ENCODE assay signal across 13 mouse cellular contexts in the genomic region with DNA sequence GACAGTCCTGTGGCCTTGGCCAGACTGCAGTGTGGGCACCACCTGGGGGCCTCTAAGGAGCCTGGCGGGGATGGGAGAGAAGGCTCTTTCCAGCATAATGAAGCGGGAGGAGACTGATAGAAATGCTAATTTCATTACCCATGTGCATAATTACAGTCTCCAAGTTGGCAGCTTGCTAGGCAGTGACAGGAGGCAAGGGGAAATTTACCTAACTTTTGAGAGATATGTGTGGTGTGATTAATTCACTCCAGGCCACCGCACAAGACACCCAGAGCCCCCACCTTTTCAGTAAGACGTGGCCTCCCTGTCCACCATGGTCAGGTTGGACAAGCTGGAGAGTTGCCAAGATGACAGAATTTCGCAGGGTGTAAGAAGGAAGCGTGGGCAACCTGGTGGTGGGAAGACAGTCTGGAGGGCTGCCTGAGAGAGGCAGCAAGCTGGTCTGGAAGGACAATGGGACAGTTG. TPM values are rescaled to one million over a fixed set of nuclear protein-coding genes. Genes with fewer than 3 reads are reported as not detected.
A peak's percentile ranks its signal among the peaks of the same experiment; 100 is the strongest.
DNase-seq lines count a peak whose midpoint lies in the region; ATAC-seq lines count a peak whose summit lies in the region.
"Had no signal": no experiment of that assay in that cellular context is flagged by ENCODE, and none has a peak within 500 bp of the region (broad histone marks: within the 10 kb centered on the region; RNA-seq: fewer than 3 reads in every experiment).

No protein-coding gene starts in this region.

- H3K9me3 ChIP-seq in forebrain, embryonic 15.5 days = no peaks in the 10 kb centered on the region
- H3K9me3 ChIP-seq: liver, embryonic 13.5 days had no signal

- H3K36me3 ChIP-seq in forebrain, embryonic 15.5 days = no peaks in the 10 kb centered on the region
- H3K36me3 ChIP-seq: liver, embryonic 13.5 days had no signal

- H3K27ac ChIP-seq in forebrain, embryonic 15.5 days (replicated peaks) = peak overlapping the region; percentile 86
- H3K27ac ChIP-seq: liver, embryonic 13.5 days; macrophage had no signal

- 0 out of 2 replicates have a peak overlapping the region, but pooled peaks have one; percentile 8 for H3K4me2 ChIP-seq in forebrain, embryonic 15.5 days (replicated peaks)
- H3K4me2 ChIP-seq: liver, embryonic 13.5 days had no signal

- H3K27me3 ChIP-seq in forebrain, embryonic 15.5 days = no peaks in the 10 kb centered on the region
- H3K27me3 ChIP-seq: liver, embryonic 13.5 days had no signal

- no peak overlapping the region for H3K9ac ChIP-seq in forebrain, embryonic 15.5 days (replicated peaks)
- H3K9ac ChIP-seq: liver, embryonic 13.5 days had no signal

- H3K4me3 ChIP-seq in forebrain, embryonic 15.5 days = no peak overlapping the region
- H3K4me3 ChIP-seq: liver, embryonic 13.5 days had no signal

- peaks cover 67% of the 10 kb centered on the region for H3K4me1 ChIP-seq in forebrain, embryonic 15.5 days
- H3K4me1 ChIP-seq: liver, embryonic 13.5 days had no signal

- intact Hi-C loops in gastrocnemius, postnatal 14 days (cut with DNase I; ENCODE audit: low total_unique reads) = no loop called here

- DNase-seq in right cerebral cortex, postnatal 10 days (ENCODE audit: low spot score in 2 of 2) = peak; percentile 58 to 70
- DNase-seq in right cerebral cortex, postnatal 25 days = no peak
- peak; percentile 47 to 60 for DNase-seq in layer of hippocampus, postnatal 10 days (ENCODE audit: low spot score in 2 of 2)
- peak; percentile 72 for DNase-seq in retina, postnatal 1 day
- DNase-seq in gastrocnemius, postnatal 4 days (ENCODE audit: low spot score in 2 of 2) = no peak
- DNase-seq in gastrocnemius, postnatal 14 days = no peak
- DNase-seq: heart, adult 18-20 months; liver, embryonic 13.5 days had no signal

- 9% methylated on average over 6 of the region's 6 CpGs for WGBS in forebrain, embryonic 15.5 days

- ATAC-seq in forebrain, embryonic 15.5 days (replicated peaks) = peak; percentile 65

RNA-seq across cellular contexts. Expression of a gene that starts 55.8 kb away (rescaled TPM):
- not detected in 2 replicates for polyA plus RNA-seq in forebrain, embryonic 15.5 days (2015; fragmentation: Nextera tagmentation; extraction: Ambion mirVana)
- not detected for total RNA-seq in layer of hippocampus, postnatal 10 days (2021)
- total RNA-seq in gastrocnemius, postnatal 4 days (2021) = not detected
- total RNA-seq in gastrocnemius, postnatal 14 days (2021) = not detected
- total RNA-seq: heart, adult 18-20 months; layer of hippocampus, postnatal 25 days had no signal
- polyA plus RNA-seq: embryonic facial prominence, embryonic 14.5 days; liver, embryonic 13.5 days; macrophage; stomach, embryonic 16.5 days had no signal

Comparison
In these comparisons a context has a peak if more than half of its experiments do, and no peak if none do; other contexts are left out.
1. DNase-seq: peak in right cerebral cortex, postnatal 10 days (2 of 2), layer of hippocampus, postnatal 10 days (2 of 2) and retina, postnatal 1 day (single experiment); none in right cerebral cortex, postnatal 25 days (single experiment), gastrocnemius, postnatal 4 days (0 of 2) and gastrocnemius, postnatal 14 days (single experiment).